Mouse (Mus musculus) G1E (cell line): ENCODE measurements around the gene Klc1. TPM values are rescaled to one million over a fixed set of nuclear protein-coding genes. Genes with fewer than 3 reads are reported as not detected.

Experiments used
- ATAC-seq: 2 replicates; pipeline ENCODE4 v1.8.0; 2016; ENCODE audit warnings: mild to moderate bottlenecking; ENCODE audit not compliant: insufficient number of reproducible peaks, poor library complexity, low FRiP score, severe bottlenecking; ENCODE audit errors: extremely low read depth
- DNase-seq: peaks from one replicate; pipeline ENCODE4 v3.0.0; 2012; ENCODE audit warnings: low spot score
- H3K27me3 ChIP-seq: 2 replicates; pipeline ENCODE4 v1.6.1; 2012; ENCODE audit warnings: mild to moderate bottlenecking, low read length, inconsistent platforms; ENCODE audit not compliant: insufficient read depth
- H3K36me3 ChIP-seq: replicated peaks from 2 replicates; pipeline ENCODE3; 2012; ENCODE audit warnings: mild to moderate bottlenecking, inconsistent platforms
- H3K4me1 ChIP-seq: 2 replicates; pipeline ENCODE4 v1.6.1; 2012; ENCODE audit warnings: low read depth, low read length, inconsistent platforms, mixed read lengths; ENCODE audit not compliant: insufficient read depth
- H3K4me3 ChIP-seq: 2 replicates; pipeline ENCODE4 v1.5.1; 2012; ENCODE audit warnings: low read depth, mild to moderate bottlenecking, inconsistent platforms, low read length, moderate library complexity, mixed read lengths
- H3K9me3 ChIP-seq: replicated peaks from 2 replicates; pipeline ENCODE4 v1.6.1; 2012; ENCODE audit warnings: inconsistent platforms
- CTCF ChIP-seq: IDR thresholded peaks from 2 replicates; pipeline ENCODE4 v1.5.1; 2012; ENCODE audit warnings: low read depth, low read length, inconsistent platforms, mixed read lengths
- GATA1 ChIP-seq: IDR thresholded peaks from 2 replicates; pipeline ENCODE4 v1.6.1; 2012; ENCODE audit warnings: borderline replicate concordance, low read length, inconsistent platforms, mixed read lengths
- GATA2 ChIP-seq: IDR thresholded peaks from 2 replicates; pipeline ENCODE4 v1.6.1; 2012; ENCODE audit warnings: low read depth, low read length, inconsistent platforms, borderline replicate concordance
- POLR2AphosphoS5 ChIP-seq: IDR thresholded peaks from 2 replicates; pipeline ENCODE4 v1.6.1; 2012; ENCODE audit warnings: low read depth, low read length, inconsistent platforms; ENCODE audit not compliant: insufficient replicate concordance
- TAL1 ChIP-seq: conservative IDR thresholded peaks from 2 replicates; pipeline ENCODE4 v1.6.1; 2012; ENCODE audit warnings: low read depth, low read length, inconsistent platforms, mixed read lengths
- polyA plus RNA-seq: library from polyadenylated mRNA; stranded (reverse); fragments of >175 nt; gene quantifications from 2 replicates; pipeline ENCODE4 v1.2.3, GENCODE M21; 2012
- total RNA-seq, 2 experiments: library from RNA; stranded (forward) in 1 of 2; stranded (reverse) in 1 of 2; fragments of 200-1000 nt in 1 of 2; fragments of >200 nt in 1 of 2; fragmentation: Nextera tagmentation in 1 of 2; gene quantifications; 2 replicates each; pipeline ENCODE4 v1.2.3; 2014 to 2017

The Klc1 gene
- total and polyA plus RNA-seq, 3 experiments = 57.2 to 68.2 (median 65.0) TPM

- ATAC-seq = no peak
Measured at GRCm38 (mm10) chr12:111718656-111719055, 40.0 kb upstream of the Klc1 start.

DNA sequence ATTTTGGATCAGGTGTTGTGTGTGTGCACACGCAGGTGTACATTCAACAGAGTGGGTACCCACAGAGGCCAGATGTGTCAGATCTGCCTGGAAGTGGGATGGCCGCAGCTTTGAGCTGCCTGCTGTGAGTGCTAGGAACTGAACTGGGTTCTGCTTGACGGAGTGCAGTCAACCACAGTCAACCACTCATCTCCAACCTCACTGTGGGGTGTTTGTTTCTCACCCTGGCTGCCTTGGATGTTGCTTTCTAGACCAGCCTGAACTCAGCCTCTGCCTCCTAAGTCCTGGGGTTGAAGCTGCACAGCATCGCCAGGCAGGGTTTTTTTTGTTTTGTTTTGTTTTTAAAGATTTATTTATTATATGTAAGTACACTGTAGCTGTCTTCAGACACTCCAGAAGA lies 38.4 kb upstream of the Klc1 start:
- Histone ChIP-seq H3K4me3 (no peak overlapping the region), H3K9me3 (0 out of 2 replicates have a peak, but pooled peaks cover 3% of the 10 kb centered on the region), H3K27me3 (no peaks in the 10 kb centered on the region), H3K4me1 (peaks cover 13% of the 10 kb centered on the region), H3K36me3 (peaks cover 75% of the 10 kb centered on the region)
- no peak for ATAC-seq
- DNase-seq = no peak
- TF ChIP-seq GATA2 (no peak), CTCF (no peak), TAL1 (no peak), POLR2AphosphoS5 (no peak)

More at GRCm38 (mm10) chr12:111718656-111719055, 40.0 kb upstream of the Klc1 start:
- no peaks in the 10 kb centered on the region for H3K27me3 ChIP-seq
- peaks cover 28% of the 10 kb centered on the region for H3K4me1 ChIP-seq
- TF ChIP-seq CTCF (no peak), GATA2 (no peak), POLR2AphosphoS5 (no peak), GATA1 (no peak), TAL1 (no peak)
- H3K4me3 ChIP-seq = no peak overlapping the region
- DNase-seq = no peak
- H3K9me3 ChIP-seq = 0 out of 2 replicates have a peak, but pooled peaks cover 3% of the 10 kb centered on the region
- H3K36me3 ChIP-seq = peaks cover 68% of the 10 kb centered on the region

GRCm38 (mm10) chr12:111722654-111723053 lies 36.0 kb upstream of the Klc1 start:
- DNase-seq (no peak), ATAC-seq (no peak)
- Histone ChIP-seq H3K4me1 (peaks cover 9% of the 10 kb centered on the region; the same call in 1 of the 2 replicates), H3K27me3 (no peaks in the 10 kb centered on the region), H3K9me3 (no peaks in the 10 kb centered on the region), H3K36me3 (peaks cover 84% of the 10 kb centered on the region), H3K4me3 (no peak overlapping the region)
- no peak for TF ChIP-seq TAL1
- TF ChIP-seq CTCF = peak; percentile 76

- H3K4me1 ChIP-seq = peaks cover 4% of the 10 kb centered on the region; the same call in 1 of the 2 replicates
- H3K9me3 ChIP-seq = no peaks in the 10 kb centered on the region
- TF ChIP-seq CTCF = no peak
- ATAC-seq (no peak), DNase-seq (no peak)
- peaks cover 88% of the 10 kb centered on the region for H3K36me3 ChIP-seq
- no peaks in the 10 kb centered on the region for H3K27me3 ChIP-seq
- no peak overlapping the region for H3K4me3 ChIP-seq
Measured at GRCm38 (mm10) chr12:111724638-111725337, 33.9 kb upstream of the Klc1 start.

DNA sequence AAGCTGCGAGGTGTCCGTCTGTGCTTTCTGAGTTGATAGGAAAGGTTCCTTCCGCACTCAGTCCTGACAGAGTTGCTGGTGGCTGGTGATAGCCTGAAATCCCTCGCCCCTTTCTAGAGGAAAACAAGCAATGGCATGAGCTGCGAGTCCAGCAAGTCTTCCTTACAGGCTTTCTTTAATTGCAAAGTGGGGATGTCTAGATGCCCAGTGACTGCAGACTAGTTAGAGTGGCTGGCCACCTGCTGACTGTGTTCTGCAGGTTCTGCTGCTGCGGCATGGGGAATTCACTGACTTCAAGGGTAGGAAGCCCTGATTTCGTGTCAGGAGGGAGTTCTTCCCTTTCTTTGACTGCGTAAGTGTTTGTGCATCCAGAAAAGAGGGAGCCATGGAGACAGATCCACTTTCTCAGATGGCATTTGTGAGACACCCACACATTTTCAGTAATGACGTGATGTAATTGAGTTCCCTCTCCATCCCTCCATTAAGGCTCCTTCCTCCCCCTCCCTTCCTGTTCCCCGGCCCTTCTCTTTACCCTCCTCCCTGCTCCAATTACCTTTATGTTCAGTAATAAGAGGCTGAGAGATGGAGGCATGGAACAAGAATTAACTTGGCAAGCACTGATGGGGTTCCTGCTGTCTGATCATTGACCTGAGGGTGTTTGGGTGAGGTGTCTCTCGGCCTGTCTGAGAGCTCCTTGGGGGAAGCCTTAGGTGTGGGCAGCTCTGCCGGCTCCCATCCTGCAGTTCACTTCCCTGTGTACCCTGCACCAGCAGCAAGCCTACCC lies 33.1 kb upstream of the Klc1 start:
- peaks cover 85% of the 10 kb centered on the region for H3K36me3 ChIP-seq

DNA sequence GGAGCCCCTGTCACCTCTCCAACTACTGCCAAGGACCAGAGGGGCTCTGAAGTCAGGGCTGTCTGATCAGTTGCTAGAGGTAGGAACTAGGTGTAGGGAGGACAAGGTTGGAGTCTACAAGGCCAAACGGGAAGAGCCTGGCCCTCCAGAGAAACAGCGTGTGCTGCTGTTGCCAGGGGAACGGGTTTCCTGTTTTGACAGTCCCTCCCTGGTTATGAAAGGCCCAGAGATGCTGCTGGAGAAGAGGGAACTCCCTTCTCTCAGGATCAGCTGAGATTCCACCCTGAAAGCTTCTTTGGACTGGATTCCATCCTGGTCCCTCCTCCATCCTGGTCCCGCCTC lies 32.6 kb upstream of the Klc1 start:
- Histone ChIP-seq H3K4me3 (no peak overlapping the region), H3K27me3 (no peaks in the 10 kb centered on the region), H3K36me3 (peaks cover 83% of the 10 kb centered on the region), H3K9me3 (no peaks in the 10 kb centered on the region), H3K4me1 (peaks cover 2% of the 10 kb centered on the region; the same call in 1 of the 2 replicates)
- DNase-seq (no peak), ATAC-seq (no peak)
- TF ChIP-seq GATA2 (no peak), POLR2AphosphoS5 (no peak), CTCF (no peak), TAL1 (no peak), GATA1 (no peak)

More for the DNA sequence above, 33.1 kb upstream of the Klc1 start:
- Histone ChIP-seq H3K27me3 (no peaks in the 10 kb centered on the region), H3K4me1 (peaks cover 2% of the 10 kb centered on the region; the same call in 1 of the 2 replicates), H3K9me3 (no peaks in the 10 kb centered on the region), H3K4me3 (no peak overlapping the region)
- no peak for TF ChIP-seq TAL1
- no peak for TF ChIP-seq CTCF
- no peak for TF ChIP-seq POLR2AphosphoS5
- TF ChIP-seq GATA2 = no peak
- TF ChIP-seq GATA1 = no peak
- ATAC-seq (no peak), DNase-seq (no peak)
